Mouse (Mus musculus): ENCODE data around the gene Cyp2u1. TPM values are rescaled to one million over a fixed set of nuclear protein-coding genes. Genes with fewer than 3 reads are reported as not detected.

The Cyp2u1 gene
- polyA plus RNA-seq, 1 experiment = 0.90 TPM

GRCm38 (mm10) chr3:131270381-131270780 lies 32.6 kb downstream of the Cyp2u1 start:
- Histone ChIP-seq H3K9ac (ENCODE audit: low read depth, poor library complexity, severe bottlenecking) (no peak overlapping the region), H3K27ac (ENCODE audit: insufficient read depth, low read length) (no peak overlapping the region), H3K4me1 (ENCODE audit: control insufficient read depth, insufficient read depth, low read length) (no peaks in the 10 kb centered on the region)

GRCm38 (mm10) chr3:131266366-131267050 lies 36.5 kb downstream of the Cyp2u1 start:
- no peak overlapping the region for H3K9ac ChIP-seq (ENCODE audit: low read depth, poor library complexity, severe bottlenecking)
- no peak overlapping the region for H3K4me3 ChIP-seq (ENCODE audit: low read depth, low read length)
- TF ChIP-seq CTCF (IDR thresholded peaks at IDR 0.05; ENCODE audit: low read depth, low read length) (no peak), EP300 (IDR thresholded peaks at IDR 0.05; ENCODE audit: insufficient read depth, low read depth, low read length) (no peak)

More at GRCm38 (mm10) chr3:131270381-131270780, 32.6 kb downstream of the Cyp2u1 start:
- Histone ChIP-seq H3K9me3 (replicated peaks; ENCODE audit: control insufficient read depth, insufficient read depth, low read length, poor library complexity, severe bottlenecking) (no peaks in the 10 kb centered on the region), H3K27me3 (ENCODE audit: control insufficient read depth, insufficient read depth, low read length, poor library complexity, severe bottlenecking) (no peaks in the 10 kb centered on the region), H3K4me3 (ENCODE audit: low read depth, low read length) (no peak overlapping the region), H3K36me3 (ENCODE audit: control insufficient read depth, insufficient read depth, low read length, poor library complexity, severe bottlenecking) (no peaks in the 10 kb centered on the region)
- TF ChIP-seq POLR2A (IDR thresholded peaks at IDR 0.05; ENCODE audit: insufficient read depth, low read length) (no peak), EP300 (IDR thresholded peaks at IDR 0.05; ENCODE audit: insufficient read depth, low read depth, low read length) (no peak), CTCF (IDR thresholded peaks at IDR 0.05; ENCODE audit: low read depth, low read length) (no peak)

GRCm38 (mm10) chr3:131265516-131265915 lies 37.5 kb downstream of the Cyp2u1 start:
- no peaks in the 10 kb centered on the region for H3K27me3 ChIP-seq (ENCODE audit: control insufficient read depth, insufficient read depth, low read length, poor library complexity, severe bottlenecking)

More at GRCm38 (mm10) chr3:131266366-131267050, 36.5 kb downstream of the Cyp2u1 start:
- H3K36me3 ChIP-seq (ENCODE audit: control insufficient read depth, insufficient read depth, low read length, poor library complexity, severe bottlenecking) = no peaks in the 10 kb centered on the region; the same call in 1 of the 2 replicates
- H3K27me3 ChIP-seq (ENCODE audit: control insufficient read depth, insufficient read depth, low read length, poor library complexity, severe bottlenecking) = no peaks in the 10 kb centered on the region
- peaks cover under 1% of the 10 kb centered on the region for H3K9me3 ChIP-seq (replicated peaks; ENCODE audit: control insufficient read depth, insufficient read depth, low read length, poor library complexity, severe bottlenecking)
- H3K4me1 ChIP-seq (ENCODE audit: control insufficient read depth, insufficient read depth, low read length) = no peaks in the 10 kb centered on the region
- H3K27ac ChIP-seq (ENCODE audit: insufficient read depth, low read length) = no peak overlapping the region

GRCm38 (mm10) chr3:131263766-131264486 lies 39.1 kb downstream of the Cyp2u1 start:
- Histone ChIP-seq H3K36me3 (ENCODE audit: control insufficient read depth, insufficient read depth, low read length, poor library complexity, severe bottlenecking) (no peaks in the 10 kb centered on the region; the same call in 1 of the 2 replicates), H3K4me1 (ENCODE audit: control insufficient read depth, insufficient read depth, low read length) (peaks cover under 1% of the 10 kb centered on the region), H3K27me3 (ENCODE audit: control insufficient read depth, insufficient read depth, low read length, poor library complexity, severe bottlenecking) (no peaks in the 10 kb centered on the region), H3K27ac (ENCODE audit: insufficient read depth, low read length) (no peak overlapping the region), H3K4me3 (ENCODE audit: low read depth, low read length) (no peak overlapping the region), H3K9me3 (replicated peaks; ENCODE audit: control insufficient read depth, insufficient read depth, low read length, poor library complexity, severe bottlenecking) (peaks cover 7% of the 10 kb centered on the region), H3K9ac (ENCODE audit: low read depth, poor library complexity, severe bottlenecking) (no peak overlapping the region)
- no peak for TF ChIP-seq EP300 (IDR thresholded peaks at IDR 0.05; ENCODE audit: insufficient read depth, low read depth, low read length)
- no peak for TF ChIP-seq POLR2A (IDR thresholded peaks at IDR 0.05; ENCODE audit: insufficient read depth, low read length)
- no peak for TF ChIP-seq CTCF (IDR thresholded peaks at IDR 0.05; ENCODE audit: low read depth, low read length)

More at GRCm38 (mm10) chr3:131265516-131265915, 37.5 kb downstream of the Cyp2u1 start:
- Histone ChIP-seq H3K4me1 (ENCODE audit: control insufficient read depth, insufficient read depth, low read length) (no peaks in the 10 kb centered on the region), H3K9ac (ENCODE audit: low read depth, poor library complexity, severe bottlenecking) (no peak overlapping the region), H3K9me3 (replicated peaks; ENCODE audit: control insufficient read depth, insufficient read depth, low read length, poor library complexity, severe bottlenecking) (peaks cover 7% of the 10 kb centered on the region), H3K27ac (ENCODE audit: insufficient read depth, low read length) (no peak overlapping the region), H3K36me3 (ENCODE audit: control insufficient read depth, insufficient read depth, low read length, poor library complexity, severe bottlenecking) (no peaks in the 10 kb centered on the region; the same call in 1 of the 2 replicates), H3K4me3 (ENCODE audit: low read depth, low read length) (no peak overlapping the region)
- TF ChIP-seq CTCF (IDR thresholded peaks at IDR 0.05; ENCODE audit: low read depth, low read length) (no peak), POLR2A (IDR thresholded peaks at IDR 0.05; ENCODE audit: insufficient read depth, low read length) (no peak), EP300 (IDR thresholded peaks at IDR 0.05; ENCODE audit: insufficient read depth, low read depth, low read length) (no peak)

DNA sequence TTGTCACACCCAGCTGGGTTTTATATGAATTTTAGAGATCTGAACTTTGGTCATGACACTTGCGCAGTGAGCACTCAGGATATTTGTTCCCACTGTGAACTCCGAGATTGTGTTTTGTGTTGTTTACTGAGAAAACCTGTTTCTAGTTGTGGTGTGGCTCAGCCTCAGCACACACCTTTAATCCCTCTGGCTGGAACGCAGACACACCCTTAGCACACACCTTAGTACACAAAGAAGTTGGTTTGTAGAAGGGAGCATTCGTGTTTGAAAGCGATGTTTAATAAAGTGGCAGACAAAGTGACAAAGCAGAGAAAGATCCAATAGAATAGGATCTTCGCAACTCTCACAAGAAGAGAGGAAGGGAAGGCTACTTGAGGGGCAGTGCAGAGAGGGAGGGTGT lies 42.6 kb downstream of the Cyp2u1 start:
- TF ChIP-seq POLR2A (IDR thresholded peaks at IDR 0.05; ENCODE audit: insufficient read depth, low read length) (no peak), EP300 (IDR thresholded peaks at IDR 0.05; ENCODE audit: insufficient read depth, low read depth, low read length) (no peak), CTCF (IDR thresholded peaks at IDR 0.05; ENCODE audit: low read depth, low read length) (no peak)
- no peak overlapping the region for H3K9ac ChIP-seq (ENCODE audit: low read depth, poor library complexity, severe bottlenecking)
- no peaks in the 10 kb centered on the region; the same call in 1 of the 2 replicates for H3K36me3 ChIP-seq (ENCODE audit: control insufficient read depth, insufficient read depth, low read length, poor library complexity, severe bottlenecking)
- H3K9me3 ChIP-seq (replicated peaks; ENCODE audit: control insufficient read depth, insufficient read depth, low read length, poor library complexity, severe bottlenecking) = peaks cover 7% of the 10 kb centered on the region
- H3K4me1 ChIP-seq (ENCODE audit: control insufficient read depth, insufficient read depth, low read length) = peaks cover 1% of the 10 kb centered on the region
- no peak overlapping the region for H3K27ac ChIP-seq (ENCODE audit: insufficient read depth, low read length)
- H3K4me3 ChIP-seq (ENCODE audit: low read depth, low read length) = no peak overlapping the region
- no peaks in the 10 kb centered on the region for H3K27me3 ChIP-seq (ENCODE audit: control insufficient read depth, insufficient read depth, low read length, poor library complexity, severe bottlenecking)

Data from ES-Bruce4 (cell line).